Mouse (Mus musculus) R1 (cell line): ENCODE data around the gene Jaml.

Experiments used
- DNase-seq: peaks from one replicate; pipeline ENCODE4 v3.0.0-alpha.2; 2018; ENCODE audit warnings: low read depth, low spot score

Gene Jaml

GRCm38 (mm10) chr9:45121001-45121400 lies 42.0 kb downstream of the Jaml start:
- no peak for DNase-seq

GRCm38 (mm10) chr9:45121769-45122168 lies 42.8 kb downstream of the Jaml start:
- DNase-seq: peak; percentile 89

- DNase-seq: peak; percentile 63
Measured at GRCm38 (mm10) chr9:45122209-45122761, 43.3 kb downstream of the Jaml start.

- DNase-seq: peak; percentile 86
Measured at GRCm38 (mm10) chr9:45125211-45125610, 46.2 kb downstream of the Jaml start.

GRCm38 (mm10) chr9:45126941-45127340 lies 48.0 kb downstream of the Jaml start:
- no peak for DNase-seq

- no peak for DNase-seq
Measured at GRCm38 (mm10) chr9:45130119-45130518, 51.1 kb downstream of the Jaml start.

- peak; percentile 58 for DNase-seq
Measured at GRCm38 (mm10) chr9:45133484-45134310, 54.7 kb downstream of the Jaml start.

GRCm38 (mm10) chr9:45136442-45137169 lies 57.6 kb downstream of the Jaml start:
- no peak for DNase-seq

GRCm38 (mm10) chr9:45138191-45139032 lies 59.4 kb downstream of the Jaml start, which contains the start of gene Scn4b:
TSS of gene Scn4b (plus strand) at chr9:45138395.
- peak; percentile 53 for DNase-seq

GRCm38 (mm10) chr9:45139082-45139481 lies 60.1 kb downstream of the Jaml start:
- no peak for DNase-seq

- DNase-seq: no peak
Measured at GRCm38 (mm10) chr9:45140945-45141344, 62.0 kb downstream of the Jaml start.

- no peak for DNase-seq
Measured at GRCm38 (mm10) chr9:45142686-45143085, 63.7 kb downstream of the Jaml start.

GRCm38 (mm10) chr9:45145533-45146266 lies 66.7 kb downstream of the Jaml start:
- DNase-seq: peak; percentile 83

- peak; percentile 64 for DNase-seq
Measured at GRCm38 (mm10) chr9:45146267-45146597, 67.2 kb downstream of the Jaml start.

GRCm38 (mm10) chr9:45150933-45151332 lies 72.0 kb downstream of the Jaml start:
- no peak for DNase-seq

- no peak for DNase-seq
Measured at GRCm38 (mm10) chr9:45153361-45153760, 74.4 kb downstream of the Jaml start.
